Mouse (Mus musculus): ENCODE results near the gene Pea15a.

Gene Pea15a

DNA sequence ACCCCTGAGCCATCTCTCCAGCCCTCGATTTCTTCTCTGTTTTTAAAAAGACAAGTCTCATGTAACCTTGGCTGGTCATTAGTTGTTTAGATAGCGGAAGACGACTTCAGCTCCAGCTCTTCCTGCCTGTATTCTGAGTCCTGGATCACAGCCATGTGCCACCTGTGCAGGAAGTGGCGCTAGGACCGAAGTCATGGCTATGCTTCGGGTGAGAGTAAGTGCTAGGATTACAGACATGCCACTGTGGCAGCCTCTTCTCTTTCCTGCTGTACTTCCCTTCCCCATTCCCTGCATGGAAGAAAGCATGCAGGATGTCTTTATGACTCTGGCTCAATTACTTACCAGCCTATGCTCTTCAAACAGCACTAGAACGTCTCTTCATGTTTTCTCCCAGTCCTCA, 27.5 kb downstream of the Pea15a start:
- DNase-seq (ENCODE audit: low spot score in 2 of 2): no peak

DNA sequence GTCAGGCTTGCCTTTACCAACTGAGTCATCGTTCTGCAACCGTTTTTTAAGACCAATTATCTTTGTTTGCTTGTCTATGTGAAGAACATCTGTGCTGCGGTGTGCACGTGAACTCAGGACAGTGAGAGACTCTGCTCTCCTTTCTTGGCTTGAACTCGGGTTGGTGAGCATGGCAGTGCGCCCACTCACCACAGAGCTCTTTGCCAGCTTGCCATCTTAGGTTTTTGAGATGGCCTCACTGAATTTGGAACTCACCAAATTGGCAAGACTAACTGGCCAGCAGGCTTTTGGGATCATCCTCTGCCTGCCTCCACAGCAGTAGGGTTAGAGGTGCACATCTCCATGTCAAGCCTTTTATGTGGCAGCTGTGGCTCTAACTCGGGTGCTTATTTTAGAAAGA, 28.8 kb downstream of the Pea15a start:
- DNase-seq (ENCODE audit: low spot score in 2 of 2): no peak

DNA sequence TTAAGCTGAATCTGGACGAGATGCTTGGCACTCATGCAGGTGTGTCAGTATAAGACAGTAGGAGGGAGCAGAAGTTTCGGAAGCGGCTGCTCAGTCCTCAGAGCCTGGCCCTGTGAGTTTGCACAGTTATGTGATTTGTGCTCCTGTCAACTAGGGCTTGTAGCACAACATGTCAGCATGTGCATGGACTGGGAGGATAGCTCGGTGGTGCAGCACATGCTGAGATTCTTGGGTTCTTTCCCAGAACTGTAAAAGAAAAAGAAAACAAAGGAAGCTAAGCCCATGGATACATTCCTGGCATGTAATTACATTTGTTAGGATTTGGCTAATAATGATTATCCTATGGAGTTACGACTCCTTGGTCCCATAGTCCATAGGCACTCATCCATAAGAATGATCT, 33.4 kb downstream of the Pea15a start:
- no peak for DNase-seq (ENCODE audit: low spot score in 2 of 2)

DNA sequence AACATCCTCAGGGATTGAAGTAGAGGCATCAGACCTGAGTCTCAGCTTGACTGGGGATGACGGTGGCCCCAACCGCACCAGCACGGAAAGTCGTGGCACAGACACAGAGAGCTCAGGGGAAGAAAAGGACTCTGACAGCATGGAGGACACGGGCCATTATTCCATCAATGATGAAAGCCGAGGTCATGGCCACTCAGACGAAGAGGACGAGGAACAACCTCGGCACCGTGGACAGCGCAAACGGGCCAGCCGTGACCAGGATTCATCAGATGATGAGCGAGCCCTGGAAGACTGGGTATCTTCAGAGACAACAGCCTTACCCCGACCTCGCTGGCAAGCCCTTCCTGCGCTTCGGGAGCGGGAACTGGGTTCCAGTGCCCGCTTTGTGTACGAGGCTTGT, 34.2 kb downstream of the Pea15a start:
- no peak for DNase-seq (ENCODE audit: low spot score in 2 of 2)

DNA sequence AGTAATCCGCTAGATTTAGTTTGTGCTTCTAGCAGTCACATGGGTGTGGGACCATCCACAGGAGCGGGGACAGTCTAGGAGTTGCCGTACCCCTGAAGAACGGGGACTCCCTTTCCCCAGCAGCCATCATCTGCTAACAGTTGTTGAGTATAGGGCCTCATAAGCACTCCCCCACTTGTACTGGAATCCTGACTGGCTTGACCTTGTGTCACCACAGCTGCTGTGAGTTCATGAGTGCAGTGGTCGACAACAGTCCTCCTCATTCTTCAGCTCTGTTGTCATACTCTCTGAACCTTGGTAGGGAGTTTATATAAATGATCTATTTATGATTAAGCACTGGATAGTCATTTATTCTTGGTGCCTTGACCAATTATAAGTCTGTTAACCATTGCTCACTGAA, 36.8 kb downstream of the Pea15a start:
- no peak for DNase-seq (ENCODE audit: low spot score in 2 of 2)

DNA sequence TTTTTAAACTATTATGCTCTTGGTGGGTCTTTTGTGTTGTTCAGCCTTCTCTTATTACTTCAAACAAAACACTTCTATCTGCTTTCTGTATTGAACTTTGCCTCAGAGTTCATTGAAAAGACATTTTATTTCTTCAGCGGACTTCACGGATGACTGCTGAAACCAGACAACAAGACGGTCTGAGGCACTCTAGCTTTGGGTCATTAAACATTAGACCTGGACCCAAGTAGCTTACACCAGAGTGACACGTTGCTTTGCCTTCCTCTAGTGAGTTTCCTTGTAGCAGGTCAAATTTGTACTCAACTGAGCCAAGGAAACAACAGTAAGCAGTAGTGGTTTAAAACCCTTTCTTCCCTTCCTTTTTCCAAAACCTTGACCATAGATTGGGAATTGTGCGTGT, 38.7 kb downstream of the Pea15a start:
- no peak for DNase-seq (ENCODE audit: low spot score in 2 of 2)

DNA sequence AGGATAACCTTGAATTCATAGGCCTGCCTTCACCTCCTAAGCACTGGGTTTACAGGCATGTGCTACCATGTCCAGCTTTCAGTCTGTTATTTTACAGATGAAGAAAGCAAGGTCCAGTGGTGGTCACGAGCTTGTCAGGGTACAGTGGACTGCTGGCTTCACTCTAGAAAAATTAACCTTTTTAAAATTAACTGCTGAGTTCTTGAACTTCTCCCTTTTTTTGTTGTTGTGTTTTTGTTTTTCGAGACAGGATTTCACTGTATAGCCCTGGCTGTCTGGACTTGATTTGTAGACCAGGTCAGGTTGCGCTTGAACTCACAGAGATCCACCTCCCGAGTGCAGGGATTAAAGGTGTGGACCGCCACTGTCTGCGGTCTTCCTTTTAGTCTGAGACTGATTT, 43.6 kb downstream of the Pea15a start:
- DNase-seq (ENCODE audit: low spot score in 2 of 2): no peak

DNA sequence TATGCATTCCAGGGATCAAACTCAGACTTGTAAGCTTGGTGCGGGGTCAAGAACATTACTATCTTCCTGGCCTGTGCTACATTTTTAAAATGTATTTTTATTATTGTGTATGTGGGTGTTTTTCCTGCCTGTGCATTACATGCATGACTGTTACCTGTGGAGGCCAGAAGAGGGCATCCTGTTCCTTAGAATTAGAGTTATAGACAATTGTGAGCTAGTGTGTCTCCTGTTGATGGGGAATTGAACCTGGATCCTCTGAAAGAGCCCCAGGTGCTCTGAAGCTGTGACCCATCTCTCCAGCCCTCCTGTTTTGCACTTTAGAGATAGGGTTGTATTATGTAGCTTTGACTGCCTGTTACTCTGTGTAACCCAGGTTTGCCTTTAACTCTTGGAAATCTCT, 44.6 kb downstream of the Pea15a start:
- DNase-seq (ENCODE audit: low spot score in 2 of 2): peak; percentile 27 to 35

DNA sequence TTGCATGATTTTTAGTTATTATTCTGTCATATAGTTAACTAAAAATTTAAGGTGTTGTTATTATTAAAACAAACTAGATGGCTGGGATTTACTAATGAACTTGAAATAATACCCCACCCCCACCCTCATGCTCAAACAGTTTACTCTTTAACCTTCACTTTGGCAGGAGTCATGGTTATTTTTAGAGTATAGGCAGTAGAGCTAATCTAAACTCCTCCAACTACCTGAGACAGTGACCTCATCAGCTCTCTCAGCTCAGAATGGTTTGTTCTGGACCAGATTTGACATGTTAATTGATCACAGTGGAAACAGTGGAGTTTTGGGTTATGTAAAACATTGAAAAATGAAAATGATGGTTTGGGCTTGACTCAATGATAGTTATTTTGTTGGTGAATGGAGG, 46.1 kb downstream of the Pea15a start:
- no peak for DNase-seq (ENCODE audit: low spot score in 2 of 2)

DNA sequence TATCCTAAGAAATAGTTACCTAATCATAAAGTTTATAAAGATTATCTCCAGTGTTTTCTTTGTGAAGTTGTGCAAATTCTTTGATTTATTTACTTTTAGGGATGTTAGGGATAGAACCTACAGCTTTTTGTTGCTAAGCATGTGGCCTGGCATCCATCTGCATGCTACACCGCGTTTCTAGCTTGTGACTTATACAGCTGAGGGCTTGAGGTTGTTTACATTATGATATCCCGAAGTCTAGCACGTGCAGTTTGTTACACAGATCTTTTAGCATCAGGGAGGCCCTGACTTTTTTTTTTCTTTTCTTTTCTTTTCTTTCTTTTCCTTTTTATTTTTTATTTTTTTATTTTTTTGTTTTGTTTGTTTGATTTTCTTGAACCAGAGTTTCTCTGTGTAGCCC, 46.6 kb downstream of the Pea15a start:
- no peak for DNase-seq (ENCODE audit: low spot score in 2 of 2)

DNA sequence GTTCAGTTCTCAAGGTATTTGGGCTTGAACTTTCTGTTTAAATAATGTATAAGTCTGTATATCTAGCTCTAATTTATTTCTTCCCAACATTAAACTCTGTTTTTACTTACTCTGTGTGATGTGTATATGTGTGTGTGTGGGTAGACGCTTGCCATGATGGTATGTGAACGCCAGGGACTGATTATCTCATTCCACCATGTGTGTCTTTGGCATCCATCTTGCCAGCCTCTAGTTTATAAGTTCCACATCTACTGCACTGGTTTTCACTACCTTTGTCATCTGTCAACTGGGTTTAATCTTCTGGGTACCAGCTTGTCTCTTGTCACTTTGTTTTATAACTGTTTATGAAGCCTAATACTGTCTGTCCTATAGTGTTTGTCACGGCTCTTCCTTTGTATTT, 51.1 kb downstream of the Pea15a start:
- no peak for DNase-seq (ENCODE audit: low spot score in 2 of 2)

DNA sequence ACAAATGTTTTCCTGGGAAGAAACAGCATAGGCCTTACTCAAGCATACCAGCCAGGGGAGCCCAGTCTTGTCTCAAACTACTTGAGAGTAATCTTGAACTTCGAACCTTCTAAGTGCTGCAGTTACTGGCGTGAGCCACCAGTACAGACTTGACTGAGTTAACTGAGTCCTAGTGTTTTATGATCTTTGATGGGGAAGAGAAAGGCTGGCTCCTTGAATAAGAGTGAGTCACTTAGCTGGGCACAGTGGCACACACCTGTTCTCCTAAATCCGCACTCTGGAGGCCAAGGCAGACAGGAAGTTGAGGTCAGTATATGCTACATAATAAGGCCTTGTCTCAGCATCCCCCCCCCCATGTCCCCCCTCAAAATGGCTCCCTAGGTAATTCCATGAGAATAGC, 52.1 kb downstream of the Pea15a start:
- DNase-seq (ENCODE audit: low spot score in 2 of 2): no peak

DNA sequence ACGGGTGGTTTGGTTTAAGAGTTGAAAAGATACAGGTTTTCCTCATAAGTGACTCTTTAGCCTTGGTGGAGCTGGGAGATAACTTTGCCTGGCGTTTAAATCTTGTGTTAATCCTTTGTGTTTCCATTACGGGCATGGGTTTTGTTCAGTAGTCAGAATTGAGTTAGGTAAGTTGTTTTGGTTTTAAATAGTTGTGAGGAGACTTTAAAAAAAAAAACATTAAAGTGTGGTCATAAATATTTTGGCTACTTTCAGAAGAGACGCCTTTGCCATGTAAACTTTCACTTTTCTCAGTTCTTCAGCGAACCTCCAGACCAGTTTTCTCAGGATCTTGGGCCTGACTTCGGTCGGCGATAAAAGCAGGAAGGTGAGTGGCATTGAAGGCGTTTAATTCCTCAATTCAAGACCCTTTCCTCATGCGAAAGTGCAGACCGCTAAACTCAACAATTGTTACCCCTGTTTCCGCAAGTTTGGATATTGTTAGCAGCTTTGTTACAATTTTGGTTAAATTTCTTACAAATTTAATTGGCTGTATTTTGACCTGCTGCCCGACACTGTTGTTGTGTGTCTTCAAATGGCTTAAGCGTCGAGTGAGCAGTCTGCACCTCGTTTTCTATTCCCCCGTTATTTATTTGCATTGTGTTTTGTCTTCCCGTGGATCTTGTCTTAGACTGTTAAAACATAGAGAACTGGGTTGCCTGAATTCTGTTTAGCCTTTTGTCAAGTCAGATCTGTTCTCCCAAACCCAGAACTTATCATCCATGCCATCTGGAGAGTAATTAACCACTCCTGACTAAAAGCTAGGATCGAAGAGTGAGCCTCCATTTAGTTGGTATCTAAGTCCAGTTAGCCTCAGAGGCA, 57.4 kb downstream of the Pea15a start:
- DNase-seq (ENCODE audit: low spot score in 2 of 2): no peak

DNA sequence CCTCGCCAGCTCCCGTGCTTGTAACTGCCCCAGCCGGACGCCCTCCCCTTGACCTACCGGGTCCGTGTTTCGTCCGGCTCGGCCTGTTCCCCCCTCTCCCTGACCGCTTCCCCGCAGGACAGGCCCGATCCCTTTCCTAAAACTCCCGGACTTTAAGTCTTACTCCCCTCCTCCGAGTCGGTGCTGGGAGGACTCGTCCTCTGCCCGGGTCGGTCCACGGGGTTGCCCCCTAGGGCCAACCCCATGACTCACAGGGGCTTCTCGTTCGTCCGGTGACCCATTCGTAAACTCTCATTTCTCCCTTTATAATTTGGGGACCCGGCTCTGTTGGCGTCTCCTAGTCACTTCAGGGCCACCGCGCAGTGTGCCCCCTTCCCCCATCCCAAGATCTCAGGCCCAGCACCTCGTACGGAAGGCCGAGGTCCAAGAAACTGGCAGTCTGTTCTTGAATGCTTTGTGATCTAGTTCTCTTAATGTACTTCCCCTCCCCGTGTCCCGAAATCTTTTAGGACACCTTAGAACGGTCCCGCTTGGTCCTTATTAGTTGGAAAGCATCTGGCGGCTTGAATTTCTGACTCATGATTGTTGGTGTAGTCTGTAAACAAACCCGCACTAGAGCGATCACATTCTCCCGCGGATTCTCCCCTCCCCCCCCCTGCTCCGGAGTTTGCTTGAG, 58.2 kb downstream of the Pea15a start:
- peak; percentile 45 to 50 for DNase-seq (ENCODE audit: low spot score in 2 of 2)

DNA sequence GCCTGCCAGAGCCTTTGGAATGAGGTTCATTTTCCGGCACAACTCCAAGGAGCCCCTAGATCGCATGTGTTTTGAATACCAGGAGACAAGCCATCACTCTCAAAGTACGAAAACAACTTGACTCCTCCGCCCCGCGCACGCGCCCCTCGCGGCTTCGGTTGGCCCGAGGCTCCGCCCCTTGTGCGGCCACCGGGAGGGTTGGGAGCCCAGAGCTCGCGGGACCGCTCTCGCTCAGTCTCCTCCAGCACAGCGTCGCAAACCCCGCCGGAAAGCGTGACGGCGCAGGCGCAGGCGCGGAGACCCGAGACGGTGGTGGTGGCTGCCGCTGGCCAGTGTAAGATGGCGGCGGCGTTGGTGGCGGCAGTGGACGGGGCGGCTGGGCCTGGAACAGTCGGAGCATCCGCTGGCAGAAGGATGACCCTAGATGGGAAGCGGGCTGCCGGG, 58.7 kb downstream of the Pea15a start, which contains the start of gene Dcaf8:
Dcaf8 (plus strand) TSS at position 250 of the 444 bp plus-strand sequence.
- DNase-seq (ENCODE audit: low spot score in 2 of 2): peak; percentile 96 to 97
